Mouse (Mus musculus) ES-E14 (cell line): ENCODE data around the gene Ncapd3.

Experiments
- CHD2 ChIP-seq: IDR thresholded peaks from 2 replicates; pipeline ENCODE4 v1.6.1; 2014; ENCODE audit warnings: mild to moderate bottlenecking, low read depth, low read length, inconsistent platforms
- HCFC1 ChIP-seq: IDR thresholded peaks from 2 replicates; pipeline ENCODE4 v1.6.1; 2012; ENCODE audit warnings: low read length, inconsistent platforms, borderline replicate concordance; ENCODE audit not compliant: insufficient read depth
- ZNF384 ChIP-seq: IDR thresholded peaks from 2 replicates; pipeline ENCODE4 v1.6.1; 2012; ENCODE audit warnings: low read depth, low read length, inconsistent platforms

DNA sequence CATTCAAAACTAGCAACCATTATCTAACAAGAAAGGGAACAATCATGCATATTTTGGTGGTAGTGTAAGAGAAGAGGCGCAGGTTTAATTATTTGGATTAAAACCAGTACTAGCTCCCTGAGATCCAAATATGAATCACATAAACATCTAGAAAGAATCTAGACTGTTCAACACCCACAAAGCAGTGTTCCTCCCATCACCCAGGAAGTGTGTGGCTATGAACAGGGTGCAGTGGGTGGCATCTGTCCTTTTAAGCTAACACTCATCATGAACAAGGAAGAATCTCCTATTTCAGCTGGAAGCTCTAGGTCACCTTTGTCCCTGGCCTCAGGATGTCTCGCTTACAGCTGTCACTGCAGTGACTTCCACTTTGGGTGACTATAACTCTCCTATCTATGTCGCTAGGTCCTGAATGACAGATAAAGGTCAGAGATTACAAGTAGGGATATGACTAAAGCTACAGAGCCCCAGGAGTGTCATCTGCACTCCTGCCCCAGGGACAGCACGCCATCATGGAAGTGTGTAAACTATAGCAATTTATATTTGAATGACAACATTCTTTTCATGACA lies 114.4 kb downstream of the Ncapd3 start:
- no peak for TF ChIP-seq CHD2
- no peak for TF ChIP-seq ZNF384
- TF ChIP-seq HCFC1, result no peak
